Mouse (Mus musculus) ES-E14 (cell line): ENCODE results near the gene Gm20479.

Experiments
- MAFK ChIP-seq: IDR thresholded peaks from 2 replicates; pipeline ENCODE4 v1.6.1; 2014; ENCODE audit warnings: mild to moderate bottlenecking, low read depth, low read length, inconsistent platforms; ENCODE audit not compliant: insufficient read depth
- ZNF384 ChIP-seq: IDR thresholded peaks from 2 replicates; pipeline ENCODE4 v1.6.1; 2012; ENCODE audit warnings: low read depth, low read length, inconsistent platforms

DNA sequence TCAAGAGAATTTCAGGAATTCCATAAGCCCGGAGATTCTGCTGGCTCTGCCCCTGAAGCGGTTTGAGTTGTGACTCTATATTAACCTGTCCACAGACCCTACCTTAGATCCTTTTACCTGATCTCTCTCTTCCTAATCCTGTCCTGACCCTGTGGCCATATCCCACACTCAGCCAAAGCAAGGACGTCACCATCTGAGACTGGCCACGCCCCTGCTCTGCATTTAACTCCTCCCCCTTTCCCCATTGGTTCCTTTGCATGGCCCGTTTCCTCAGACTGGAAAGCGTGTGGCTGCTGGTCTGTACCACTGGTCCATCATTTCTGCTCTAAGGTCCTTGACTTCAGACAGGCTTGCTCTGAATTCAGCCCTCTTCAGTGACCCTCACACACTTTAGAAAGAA is 11.8 kb downstream of the Gm20479 start:
- TF ChIP-seq MAFK (no peak), ZNF384 (no peak)
